Mouse (Mus musculus) layer of hippocampus, postnatal 36 days (tissue): ENCODE measurements around the gene Cers3. TPM values are rescaled to one million over a fixed set of nuclear protein-coding genes. Genes with fewer than 3 reads are reported as not detected.
A peak's percentile ranks its signal among the peaks of the same experiment; 100 is the strongest.

Experiments
- DNase-seq, 2 experiments: peaks; one replicate each; pipeline ENCODE4 v3.0.0; 2022
- total RNA-seq, 2 experiments: library from RNA; stranded (reverse); gene quantifications; 2 replicates each; pipeline ENCODE4 v1.2.3; 2021

Gene Cers3
- total RNA-seq, 2 experiments from 2014 or later = 0.25 to 0.45 TPM

- DNase-seq = no peak
These were observed 43.2 kb downstream of the Cers3 start for GRCm38 (mm10) chr7:66786476-66786875.

DNA sequence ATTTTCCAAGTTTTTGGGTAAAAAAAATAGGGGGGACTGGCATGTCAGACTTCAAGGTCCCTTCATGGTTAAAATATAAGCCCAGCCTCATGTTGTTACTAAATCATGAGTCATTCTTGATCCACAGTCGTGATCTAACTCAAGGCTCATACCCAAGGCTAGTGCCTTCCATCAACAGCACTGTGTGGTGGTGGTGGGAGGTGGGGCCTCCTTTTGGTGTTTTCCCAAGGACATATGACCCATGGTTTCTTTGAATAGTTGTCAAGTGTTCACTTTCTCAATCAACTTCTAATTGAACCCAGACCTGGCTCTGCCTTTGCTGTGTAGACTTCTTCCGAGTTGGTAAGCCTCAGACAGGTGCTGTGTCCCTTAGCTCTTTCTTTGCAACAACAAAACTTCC, 44.5 kb downstream of the Cers3 start:
- DNase-seq = no peak

GRCm38 (mm10) chr7:66789860-66790748, 46.8 kb downstream of the Cers3 start:
- no peak for DNase-seq

GRCm38 (mm10) chr7:66791022-66791421, 47.7 kb downstream of the Cers3 start:
- no peak for DNase-seq

GRCm38 (mm10) chr7:66796909-66797308, 53.6 kb downstream of the Cers3 start:
- DNase-seq = no peak

DNA sequence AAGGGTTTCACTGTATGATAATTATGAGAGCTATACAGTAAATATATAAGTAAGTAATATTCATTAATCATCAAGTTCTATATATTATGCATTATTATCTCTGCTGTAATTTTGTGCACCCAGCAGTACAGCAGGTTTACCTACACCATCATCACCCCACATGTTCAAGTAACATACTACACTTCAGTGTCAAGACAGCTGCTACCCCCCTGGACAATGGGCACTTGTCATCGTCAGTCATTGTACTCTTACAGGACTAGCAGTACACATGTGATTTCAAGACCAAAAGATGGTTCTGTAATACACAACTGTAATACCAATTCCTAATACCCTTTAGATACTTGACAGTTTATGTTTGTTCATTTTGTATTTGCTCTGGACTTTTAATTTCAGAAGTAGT, 54.0 kb downstream of the Cers3 start:
- no peak for DNase-seq

GRCm38 (mm10) chr7:66798826-66799225, 55.5 kb downstream of the Cers3 start:
- DNase-seq = no peak

GRCm38 (mm10) chr7:66800784-66801183, 57.5 kb downstream of the Cers3 start:
- no peak for DNase-seq

GRCm38 (mm10) chr7:66801785-66802184, 58.5 kb downstream of the Cers3 start:
- DNase-seq = no peak

- DNase-seq = no peak
These were observed 60.5 kb downstream of the Cers3 start for GRCm38 (mm10) chr7:66803798-66804197.

DNA sequence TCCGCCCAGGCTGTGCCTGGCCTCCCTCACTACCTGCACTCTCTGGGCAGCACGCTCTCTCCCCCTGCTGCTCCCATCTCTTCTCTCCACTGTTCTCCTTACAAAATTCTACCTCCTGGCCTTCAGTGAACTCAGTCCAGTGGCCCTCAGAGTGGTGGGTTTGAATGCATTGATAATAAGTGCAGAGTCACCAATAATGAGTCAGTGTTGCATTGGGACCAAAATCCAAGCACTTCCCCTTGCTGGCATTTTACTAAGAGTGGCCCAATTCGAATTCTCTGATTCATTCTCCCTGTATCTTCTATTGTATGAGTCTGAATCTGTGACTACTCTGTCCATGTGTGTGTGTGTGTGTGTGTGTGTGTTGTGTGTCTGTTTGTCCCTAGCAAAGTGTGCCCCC, 63.5 kb downstream of the Cers3 start:
- no peak for DNase-seq

GRCm38 (mm10) chr7:66810436-66810835, 67.1 kb downstream of the Cers3 start:
- no peak for DNase-seq

DNA sequence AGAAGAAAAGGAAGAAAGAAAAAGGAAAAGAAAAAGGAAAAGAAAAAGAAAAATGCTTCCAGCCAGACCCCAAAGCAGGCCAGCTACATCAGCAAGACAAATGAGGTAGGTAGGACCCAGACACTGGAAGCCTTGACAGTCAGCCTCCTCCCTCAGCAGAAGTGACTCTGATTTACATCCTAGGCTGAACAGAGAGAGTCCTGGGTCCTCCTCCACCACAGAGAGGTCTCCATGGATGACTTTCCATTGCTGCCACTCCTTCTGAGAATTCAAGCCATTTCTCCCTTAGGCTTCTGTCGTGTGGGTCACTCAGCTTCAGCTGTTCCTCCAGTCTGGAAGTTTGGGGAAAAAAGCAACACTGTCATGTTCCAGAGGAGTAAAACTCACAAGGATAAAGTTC, 68.0 kb downstream of the Cers3 start:
- DNase-seq = no peak

- DNase-seq = no peak
These were observed 69.0 kb downstream of the Cers3 start for GRCm38 (mm10) chr7:66812289-66812688.

- no peak for DNase-seq
These were observed 69.4 kb downstream of the Cers3 start for GRCm38 (mm10) chr7:66812737-66813136.

DNA sequence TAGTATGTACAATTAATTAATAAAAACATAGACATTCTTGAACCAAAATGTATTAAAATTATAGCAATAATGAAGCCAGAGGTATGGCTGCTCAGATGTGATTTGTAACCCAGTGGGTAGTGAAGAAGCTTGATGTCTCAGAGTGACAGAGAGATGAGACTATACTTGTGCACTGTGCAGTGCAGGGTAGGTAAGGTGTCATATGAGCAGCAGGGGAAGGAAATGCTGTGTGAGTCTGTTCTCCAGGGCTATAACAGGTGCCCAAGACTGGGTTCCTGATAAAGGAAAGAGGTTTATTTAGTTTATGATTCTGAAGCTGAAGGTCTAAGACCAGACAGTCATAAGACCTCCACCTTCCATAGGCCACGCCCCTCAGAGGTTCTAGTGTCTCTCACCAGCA, 69.9 kb downstream of the Cers3 start:
- no peak for DNase-seq

DNA sequence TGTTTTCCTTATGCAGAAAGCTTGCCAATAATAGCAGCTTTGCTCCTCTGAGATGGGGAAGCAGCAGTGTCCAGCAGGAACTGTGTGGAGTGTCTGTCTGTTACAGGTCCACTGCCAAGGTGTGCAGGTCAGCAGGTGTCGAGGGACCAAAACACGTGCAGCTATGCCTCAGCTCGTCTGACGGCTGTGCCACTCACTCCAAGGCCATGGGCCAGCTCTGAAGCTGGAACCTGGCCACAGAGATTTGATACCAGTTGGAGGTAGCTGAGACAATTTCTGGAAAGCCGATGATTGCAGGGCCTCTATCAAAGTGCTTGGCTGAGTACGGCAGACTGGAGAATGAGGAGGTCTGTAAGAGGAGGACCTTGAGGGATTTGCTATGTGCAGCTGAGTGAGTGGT, 72.2 kb downstream of the Cers3 start:
- no peak for DNase-seq

DNA sequence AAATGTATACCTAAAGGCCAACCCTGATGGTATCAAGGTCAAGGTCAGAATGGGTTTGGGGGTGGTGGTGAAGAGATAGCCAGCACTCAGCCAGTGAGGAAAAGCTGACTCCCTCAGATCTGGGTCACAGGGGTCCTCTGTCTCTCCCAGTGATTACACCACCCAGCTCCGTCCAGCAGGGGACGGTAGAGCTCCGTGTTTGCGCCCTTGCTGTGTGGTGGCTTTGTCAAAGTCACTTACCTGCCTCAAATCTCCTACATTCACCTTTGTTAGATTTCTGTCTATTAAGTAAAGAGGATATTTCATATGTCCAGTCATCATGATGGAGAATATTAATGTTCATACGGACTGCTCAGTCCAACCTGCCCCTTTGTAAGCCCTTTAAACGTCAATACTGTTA, 76.7 kb downstream of the Cers3 start:
- peak; percentile 25 to 46 for DNase-seq

GRCm38 (mm10) chr7:66830803-66831202, 87.5 kb downstream of the Cers3 start:
- DNase-seq = no peak

DNA sequence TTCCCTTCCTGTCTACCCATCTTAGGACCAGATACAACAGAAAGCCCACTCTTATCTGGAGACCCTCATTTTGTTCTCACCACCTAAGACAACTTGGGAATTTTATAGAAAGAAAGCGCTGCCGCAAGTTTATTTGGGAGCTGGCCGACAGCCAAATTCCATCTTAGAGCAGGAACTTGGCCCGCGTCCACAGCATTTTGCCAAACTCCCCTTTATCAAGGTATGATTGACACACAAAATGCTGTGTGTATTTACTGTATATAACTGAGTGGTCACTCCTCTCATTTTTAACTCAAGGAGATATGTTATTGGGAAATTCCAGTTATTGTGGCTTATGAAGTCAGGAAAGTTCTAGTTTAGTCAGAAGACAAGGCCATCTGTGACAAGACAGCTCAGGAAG, 88.0 kb downstream of the Cers3 start:
- DNase-seq = no peak

DNA sequence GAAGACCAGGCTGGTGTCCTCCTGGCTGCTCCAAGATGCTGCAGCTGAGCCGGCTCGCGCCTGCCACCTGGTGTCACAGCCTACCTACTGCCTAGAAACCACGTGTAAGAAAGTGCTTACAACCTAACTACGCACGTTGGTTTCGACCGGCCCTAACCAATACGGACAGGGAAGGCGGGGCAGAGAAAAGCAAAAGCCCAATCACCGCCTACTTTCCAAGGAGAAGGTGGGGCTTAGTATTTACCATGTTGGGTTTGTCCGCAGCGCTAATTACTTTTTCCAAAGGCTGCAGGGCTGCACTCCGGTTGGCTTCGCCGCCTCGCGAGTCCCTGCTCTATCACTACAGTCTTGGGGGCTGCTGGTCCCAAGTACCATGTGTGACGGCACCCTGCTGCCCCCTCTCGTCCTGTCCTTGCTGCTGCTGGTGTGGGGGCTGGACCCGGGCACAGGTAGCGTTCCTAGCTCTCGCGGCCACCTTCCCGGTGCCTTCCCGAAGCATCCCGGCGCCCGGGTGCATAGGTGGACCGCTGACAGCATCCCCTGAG, 96.2 kb downstream of the Cers3 start, which contains the start of gene Adamts17:
Gene Adamts17, plus strand, starts transcription at position 273 of the 545 bp plus-strand sequence.
- peak; percentile 89 to 92 for DNase-seq

GRCm38 (mm10) chr7:66840008-66840719, 96.9 kb downstream of the Cers3 start:
- peak; percentile 56 to 60 for DNase-seq

- DNase-seq = peak; percentile 40 to 52
These were observed 97.9 kb downstream of the Cers3 start for GRCm38 (mm10) chr7:66841165-66841564.
